Mouse (Mus musculus) ES-E14 (cell line): ENCODE data around the gene Trim63. TPM values are rescaled to one million over a fixed set of nuclear protein-coding genes. Genes with fewer than 3 reads are reported as not detected.

Source experiments
- DNase-seq: peaks from one replicate; pipeline ENCODE4 v3.0.0-alpha.2; 2013; ENCODE audit warnings: low read depth, low spot score
- H3K27ac ChIP-seq: 2 replicates; pipeline ENCODE4 v1.5.1; 2012; ENCODE audit warnings: low read depth, mild to moderate bottlenecking, low read length, moderate library complexity, mixed read lengths; ENCODE audit not compliant: poor library complexity, insufficient read depth, severe bottlenecking
- H3K36me3 ChIP-seq: 2 replicates; pipeline ENCODE4 v1.6.1; 2012; ENCODE audit warnings: mild to moderate bottlenecking, low read length, moderate library complexity, mixed read lengths; ENCODE audit not compliant: control insufficient read depth, poor library complexity, insufficient read depth, severe bottlenecking
- H3K4me1 ChIP-seq, 2 experiments: fragments of 150-350 bp in 1 of 2; sonication (generic) in 1 of 2; 2 replicates each; pipeline ENCODE4 v1.6.1; 2012; ENCODE audit warnings: low read length in 2 of 2, mild to moderate bottlenecking in 1 of 2, mixed read lengths in 1 of 2; ENCODE audit not compliant: control insufficient read depth in 2 of 2, insufficient read depth in 2 of 2, poor library complexity in 1 of 2
- H3K4me3 ChIP-seq, 2 experiments: fragments of 150-350 bp in 1 of 2; sonication (generic) in 1 of 2; 2 replicates each; pipeline ENCODE4 v1.5.1; 2012; ENCODE audit warnings: low read length in 2 of 2, low read depth in 1 of 2, mild to moderate bottlenecking in 1 of 2, mixed read lengths in 1 of 2; ENCODE audit not compliant: insufficient read depth in 1 of 2, poor library complexity in 1 of 2, severe bottlenecking in 1 of 2
- H3K9ac ChIP-seq: 2 replicates; pipeline ENCODE4 v1.6.1; 2012; ENCODE audit warnings: low read depth, mild to moderate bottlenecking, low read length, mixed read lengths; ENCODE audit not compliant: poor library complexity, insufficient read depth, severe bottlenecking
- H3K9me3 ChIP-seq: fragments of 150-350 bp; sonication (generic); 2 replicates; pipeline ENCODE4 v1.6.1; 2012; ENCODE audit warnings: low read depth, mild to moderate bottlenecking, low read length; ENCODE audit not compliant: control insufficient read depth, insufficient read depth
- CHD2 ChIP-seq: IDR thresholded peaks from 2 replicates; pipeline ENCODE4 v1.6.1; 2014; ENCODE audit warnings: mild to moderate bottlenecking, low read depth, low read length, inconsistent platforms
- HCFC1 ChIP-seq: IDR thresholded peaks from 2 replicates; pipeline ENCODE4 v1.6.1; 2012; ENCODE audit warnings: low read length, inconsistent platforms, borderline replicate concordance; ENCODE audit not compliant: insufficient read depth
- MAFK ChIP-seq: IDR thresholded peaks from 2 replicates; pipeline ENCODE4 v1.6.1; 2014; ENCODE audit warnings: mild to moderate bottlenecking, low read depth, low read length, inconsistent platforms; ENCODE audit not compliant: insufficient read depth
- ZC3H11A ChIP-seq: IDR thresholded peaks from 2 replicates; pipeline ENCODE4 v1.6.1; 2012; ENCODE audit warnings: low read depth, mild to moderate bottlenecking, inconsistent platforms, low read length, borderline replicate concordance
- ZNF384 ChIP-seq: IDR thresholded peaks from 2 replicates; pipeline ENCODE4 v1.6.1; 2012; ENCODE audit warnings: low read depth, low read length, inconsistent platforms
- in situ Hi-C, 2 experiments: fragments of 600-800 bp; cut with MboI; formaldehyde crosslinking; loops; one replicate each; pipeline ENCODE4 v1.15.1; 2025; ENCODE audit warnings: low sequenced_read_pairs in 2 of 2, inconsistent platforms in 1 of 2; ENCODE audit not compliant: unreplicated experiment in 2 of 2
- total RNA-seq: library from RNA; depleted of rRNA; stranded (reverse); fragments of 300-350 nt; gene quantifications from 2 replicates; pipeline ENCODE4 v1.2.3, GENCODE M21; 2012

Gene Trim63
- total RNA-seq, 1 experiment, result 3.5 TPM

GRCm38 (mm10) chr4:134311784-134312183 lies 3.1 kb upstream of the Trim63 start:
- H3K4me3 ChIP-seq, result no peak overlapping the region
- H3K9me3 ChIP-seq, result no peaks in the 10 kb centered on the region
- no peak overlapping the region for H3K27ac ChIP-seq
- peaks cover 7 to 19% of the 10 kb centered on the region in 2 experiments for H3K4me1 ChIP-seq
- no peak overlapping the region for H3K9ac ChIP-seq
- no peak for TF ChIP-seq HCFC1
- no peak for TF ChIP-seq CHD2
- TF ChIP-seq ZC3H11A, result no peak
- TF ChIP-seq MAFK, result no peak
- no peak for TF ChIP-seq ZNF384
- DNase-seq, result no peak
- no peaks in the 10 kb centered on the region for H3K36me3 ChIP-seq
- in situ Hi-C loops, result no loop called here

DNA sequence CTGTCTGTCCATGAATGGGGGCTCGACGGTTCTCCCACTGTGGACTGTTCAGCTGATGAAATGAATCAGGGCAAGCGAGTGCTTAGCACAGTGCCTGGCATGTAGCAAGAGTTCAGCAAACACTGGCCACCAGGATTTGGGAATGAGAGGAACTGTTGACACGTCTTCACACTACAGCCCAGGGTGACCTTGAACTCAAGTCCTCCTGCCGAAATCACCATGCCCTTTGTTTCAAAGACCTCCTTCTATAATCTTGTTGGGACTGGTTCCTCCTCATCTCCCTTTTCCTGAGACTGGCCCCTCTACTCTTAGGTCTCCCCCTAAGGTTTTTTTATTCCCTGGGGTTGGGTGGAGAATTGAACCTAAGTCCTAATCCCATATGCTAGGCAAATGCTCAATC lies 2.6 kb upstream of the Trim63 start:
- no peak for TF ChIP-seq ZC3H11A
- no peak for TF ChIP-seq ZNF384
- TF ChIP-seq HCFC1, result no peak
- no peak for TF ChIP-seq CHD2
- TF ChIP-seq MAFK, result no peak
- Histone ChIP-seq H3K27ac (no peak overlapping the region), H3K4me3 (no peak overlapping the region), H3K9ac (no peak overlapping the region), H3K4me1 (peaks cover 5 to 18% of the 10 kb centered on the region in 2 experiments), H3K9me3 (no peaks in the 10 kb centered on the region), H3K36me3 (no peaks in the 10 kb centered on the region)
- in situ Hi-C loops, result no loop called here
- no peak for DNase-seq

- Histone ChIP-seq H3K4me3 (no peak overlapping the region), H3K36me3 (no peaks in the 10 kb centered on the region), H3K4me1 (peaks cover 5 to 16% of the 10 kb centered on the region in 2 experiments), H3K27ac (no peak overlapping the region), H3K9ac (no peak overlapping the region), H3K9me3 (no peaks in the 10 kb centered on the region)
- in situ Hi-C loops, result no loop called here
- DNase-seq, result peak; percentile 63
- TF ChIP-seq HCFC1 (no peak), CHD2 (no peak), ZNF384 (0 out of 2 replicates have a peak, but pooled peaks have one; percentile 24), ZC3H11A (peak; percentile 36; the same call in 1 of the 2 replicates), MAFK (no peak)
These were observed 2.0 kb upstream of the Trim63 start for GRCm38 (mm10) chr4:134312901-134313300.

DNA sequence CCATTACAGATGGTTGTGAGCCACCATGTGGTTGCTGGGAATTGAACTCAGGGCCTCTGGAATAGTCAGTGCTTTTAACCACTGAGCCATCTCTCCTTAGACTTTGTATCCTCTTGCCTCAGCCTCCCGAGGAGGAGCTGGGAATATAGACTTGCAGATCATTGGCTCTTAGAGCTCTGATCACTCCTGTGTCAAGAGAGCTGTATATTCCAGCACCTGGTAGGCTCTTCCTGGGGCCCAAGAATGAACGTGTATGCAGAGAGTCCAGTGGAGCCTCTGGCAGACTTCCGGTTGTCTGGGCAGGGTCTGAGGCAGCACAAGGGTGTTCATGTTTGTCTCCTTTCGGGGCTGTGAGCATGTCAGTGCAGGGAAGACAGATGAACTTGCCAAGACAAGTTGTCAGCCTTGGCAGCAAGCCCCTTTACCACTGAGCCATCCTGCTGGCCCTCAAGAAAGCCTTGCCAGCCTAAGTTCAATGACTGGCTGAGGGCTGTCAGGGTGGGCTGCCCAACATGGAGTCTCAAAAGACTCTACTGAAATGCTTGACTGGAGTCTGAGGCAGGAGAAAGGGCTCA lies 752 bp upstream of the Trim63 start:
- H3K4me1 ChIP-seq, result peaks cover 5 to 20% of the 10 kb centered on the region in 2 experiments
- H3K27ac ChIP-seq, result peak overlapping the region; percentile 71

DNA sequence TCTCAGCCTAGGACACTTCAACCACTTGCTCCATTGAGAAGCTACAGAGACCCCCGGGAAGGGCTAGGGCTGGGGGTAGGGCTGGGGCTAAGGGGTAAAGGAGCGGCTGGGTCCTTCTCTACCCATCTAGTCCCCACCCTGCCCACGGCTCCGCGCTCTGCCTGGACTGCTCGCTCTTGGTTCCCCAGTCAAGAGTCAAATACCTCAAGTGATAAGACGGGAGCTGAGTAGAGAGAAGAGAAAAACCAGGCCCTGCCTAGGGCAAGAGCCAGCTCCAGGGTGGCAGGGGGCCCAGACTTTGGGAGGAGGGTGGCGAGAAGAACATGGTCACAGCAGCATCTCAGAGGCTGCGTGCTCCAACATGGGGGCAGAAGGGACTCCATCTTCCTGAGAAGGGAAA lies 550 bp downstream of the Trim63 start:
- H3K27ac ChIP-seq, result no peak overlapping the region
- TF ChIP-seq HCFC1 (no peak), CHD2 (no peak), MAFK (no peak), ZC3H11A (no peak), ZNF384 (no peak)
- in situ Hi-C loops, result no loop called here
- H3K36me3 ChIP-seq, result no peaks in the 10 kb centered on the region
- peaks cover 4 to 23% of the 10 kb centered on the region in 2 experiments for H3K4me1 ChIP-seq
- H3K9ac ChIP-seq, result peak overlapping the region; percentile 62; the same call in 1 of the 2 replicates
- no peaks in the 10 kb centered on the region for H3K9me3 ChIP-seq
- DNase-seq, result no peak
- peak overlapping the region in 1 of 2 experiments; percentile 54; a peak in 3 of 4 replicates for H3K4me3 ChIP-seq

More for the DNA sequence above, 752 bp upstream of the Trim63 start:
- DNase-seq, result no peak
- Histone ChIP-seq H3K9ac (peak overlapping the region; percentile 7; the same call in 1 of the 2 replicates), H3K36me3 (no peaks in the 10 kb centered on the region), H3K4me3 (no peak overlapping the region), H3K9me3 (no peaks in the 10 kb centered on the region)
- no peak for TF ChIP-seq ZNF384
- no peak for TF ChIP-seq HCFC1
- no peak for TF ChIP-seq CHD2
- no peak for TF ChIP-seq MAFK
- no peak for TF ChIP-seq ZC3H11A
- in situ Hi-C loops, result no loop called here
